Mouse (Mus musculus): ENCODE data around the gene Prdm5. TPM values are rescaled to one million over a fixed set of nuclear protein-coding genes. Genes with fewer than 3 reads are reported as not detected.
A peak's percentile ranks its signal among the peaks of the same experiment; 100 is the strongest.

The Prdm5 gene
- 1 to 10 TPM; 3.6 to 4.2 TPM for total RNA-seq (2021)

- intact Hi-C loops (cut with DNase I): no loop called here
- peak; percentile 32 to 84 for DNase-seq (ENCODE audit: extremely low spot score in 1 of 2, low spot score in 2 of 2)
These were observed at the start of gene Prdm5 for GRCm38 (mm10) chr6:65778861-65779688. Prdm5 (plus strand) TSS chr6:65778988.

GRCm38 (mm10) chr6:65739442-65739841 is 39.3 kb upstream of the Prdm5 start:
- intact Hi-C loops (cut with DNase I): no loop called here
- DNase-seq (ENCODE audit: extremely low spot score in 1 of 2, low spot score in 2 of 2): no peak

- no peak for DNase-seq (ENCODE audit: extremely low spot score in 1 of 2, low spot score in 2 of 2)
- intact Hi-C loops (cut with DNase I): no loop called here
These were observed 35.5 kb upstream of the Prdm5 start for GRCm38 (mm10) chr6:65743144-65743870.

- intact Hi-C loops (cut with DNase I): no loop called here
These were observed 35.0 kb upstream of the Prdm5 start for GRCm38 (mm10) chr6:65743871-65744202.

GRCm38 (mm10) chr6:65758214-65758613 is 20.6 kb upstream of the Prdm5 start:
- DNase-seq (ENCODE audit: extremely low spot score in 1 of 2, low spot score in 2 of 2): no peak
- intact Hi-C loops (cut with DNase I): no loop called here

More at GRCm38 (mm10) chr6:65743871-65744202, 35.0 kb upstream of the Prdm5 start:
- no peak for DNase-seq (ENCODE audit: extremely low spot score in 1 of 2, low spot score in 2 of 2)

GRCm38 (mm10) chr6:65759174-65759573 is 19.6 kb upstream of the Prdm5 start:
- intact Hi-C loops (cut with DNase I): no loop called here
- no peak for DNase-seq (ENCODE audit: extremely low spot score in 1 of 2, low spot score in 2 of 2)

- DNase-seq (ENCODE audit: extremely low spot score in 1 of 2, low spot score in 2 of 2): no peak
- intact Hi-C loops (cut with DNase I): no loop called here
These were observed 18.7 kb upstream of the Prdm5 start for GRCm38 (mm10) chr6:65760073-65760472.

- DNase-seq (ENCODE audit: extremely low spot score in 1 of 2, low spot score in 2 of 2): no peak
- intact Hi-C loops (cut with DNase I): no loop called here
These were observed 14.3 kb upstream of the Prdm5 start for GRCm38 (mm10) chr6:65764459-65764858.

- intact Hi-C loops (cut with DNase I): no loop called here
- no peak for DNase-seq (ENCODE audit: extremely low spot score in 1 of 2, low spot score in 2 of 2)
These were observed 13.7 kb upstream of the Prdm5 start for GRCm38 (mm10) chr6:65765057-65765456.

GRCm38 (mm10) chr6:65765752-65766397 is 12.9 kb upstream of the Prdm5 start:
- no peak for DNase-seq (ENCODE audit: extremely low spot score in 1 of 2, low spot score in 2 of 2)
- intact Hi-C loops (cut with DNase I): no loop called here

GRCm38 (mm10) chr6:65767911-65768310 is 10.9 kb upstream of the Prdm5 start:
- no peak for DNase-seq (ENCODE audit: extremely low spot score in 1 of 2, low spot score in 2 of 2)
- intact Hi-C loops (cut with DNase I): no loop called here

- intact Hi-C loops (cut with DNase I): no loop called here
- DNase-seq (ENCODE audit: extremely low spot score in 1 of 2, low spot score in 2 of 2): no peak
These were observed 5.2 kb upstream of the Prdm5 start for GRCm38 (mm10) chr6:65773566-65773965.

- DNase-seq (ENCODE audit: extremely low spot score in 1 of 2, low spot score in 2 of 2): no peak
- intact Hi-C loops (cut with DNase I): no loop called here
These were observed 973 bp downstream of the Prdm5 start for GRCm38 (mm10) chr6:65779689-65780233.

GRCm38 (mm10) chr6:65781441-65781840 is 2.7 kb downstream of the Prdm5 start:
- intact Hi-C loops (cut with DNase I): no loop called here
- DNase-seq (ENCODE audit: extremely low spot score in 1 of 2, low spot score in 2 of 2): no peak

- DNase-seq (ENCODE audit: extremely low spot score in 1 of 2, low spot score in 2 of 2): no peak
- intact Hi-C loops (cut with DNase I): no loop called here
These were observed 4.9 kb downstream of the Prdm5 start for GRCm38 (mm10) chr6:65783670-65784069.

- DNase-seq (ENCODE audit: extremely low spot score in 1 of 2, low spot score in 2 of 2): no peak
- intact Hi-C loops (cut with DNase I): no loop called here
These were observed 14.1 kb downstream of the Prdm5 start for GRCm38 (mm10) chr6:65792923-65793322.

- DNase-seq (ENCODE audit: extremely low spot score in 1 of 2, low spot score in 2 of 2): no peak
- intact Hi-C loops (cut with DNase I): no loop called here
These were observed 17.8 kb downstream of the Prdm5 start for GRCm38 (mm10) chr6:65796552-65796951.

GRCm38 (mm10) chr6:65797276-65797675 is 18.5 kb downstream of the Prdm5 start:
- no peak for DNase-seq (ENCODE audit: extremely low spot score in 1 of 2, low spot score in 2 of 2)
- intact Hi-C loops (cut with DNase I): no loop called here

- DNase-seq (ENCODE audit: extremely low spot score in 1 of 2, low spot score in 2 of 2): no peak
- intact Hi-C loops (cut with DNase I): no loop called here
These were observed 19.6 kb downstream of the Prdm5 start for GRCm38 (mm10) chr6:65798390-65798789.

Data from left cerebral cortex, postnatal 10 days (tissue).